ENCODE assay signal across 8 mouse cellular contexts in genomic region chr4:98243502-98243901, GRCm38 (mm10).
DNase-seq lines count a peak whose midpoint lies in the region; ATAC-seq and TF ChIP-seq lines count a peak whose summit lies in the region.

No protein-coding gene starts in this region.

- H3K4me1 ChIP-seq in heart, postnatal 0 days (ENCODE audit: control insufficient read depth, insufficient read depth) = no peaks in the 10 kb centered on the region; the same call in 1 of the 2 replicates
- H3K4me1 ChIP-seq in lung, embryonic 15.5 days = peaks cover 17% of the 10 kb centered on the region

- 6% methylated on average over 6 of the region's 6 CpGs for WGBS in heart, postnatal 0 days
- WGBS in lung, embryonic 15.5 days = 5% methylated on average over 6 of the region's 6 CpGs

- TF ChIP-seq CTCF in heart, postnatal 0 days (IDR thresholded peaks at IDR 0.05; ENCODE audit: low read depth) = peak; percentile 73

- no peak overlapping the region for H3K4me3 ChIP-seq in heart, postnatal 0 days (ENCODE audit: low read depth, low read length)
- no peak overlapping the region for H3K4me3 ChIP-seq in lung, embryonic 15.5 days

- no peak for TF ChIP-seq EP300 in heart, postnatal 0 days (IDR thresholded peaks at IDR 0.05; ENCODE audit: low read depth)

- no peaks in the 10 kb centered on the region for H3K36me3 ChIP-seq in heart, postnatal 0 days (replicated peaks; ENCODE audit: control insufficient read depth, insufficient read depth, low read length)
- H3K36me3 ChIP-seq in lung, embryonic 15.5 days = no peaks in the 10 kb centered on the region

- DNase-seq in urinary bladder, postnatal 14 days (ENCODE audit: low spot score) = peak; percentile 26
- no peak for DNase-seq in urinary bladder, postnatal 4 days (ENCODE audit: low spot score in 2 of 2)
- DNase-seq in embryo, embryonic 9.5 days (ENCODE audit: extremely low spot score) = peak; percentile 85
- peak; percentile 50 for DNase-seq in heart, postnatal 0 days (ENCODE audit: low spot score)
- peak; percentile 53 to 63 for DNase-seq in kidney, postnatal 25 days
- peak; percentile 42 for DNase-seq in retina, postnatal 7 days (ENCODE audit: low read depth, low spot score)
- DNase-seq in yolk sac, embryonic 10.5 days (ENCODE audit: low spot score) = peak; percentile 58

- H3K9ac ChIP-seq in heart, postnatal 0 days (replicated peaks; ENCODE audit: low read depth, low read length) = no peak overlapping the region
- H3K9ac ChIP-seq in lung, embryonic 15.5 days = no peak overlapping the region

- peak; percentile 58 for ATAC-seq in heart, postnatal 0 days (ENCODE audit: insufficient read depth, low read depth)
- ATAC-seq in lung, embryonic 15.5 days (ENCODE audit: borderline replicate concordance, extremely low read depth, low FRiP score, low TSS enrichment) = peak; percentile 73; the same call in 1 of the 2 replicates

- H3K27me3 ChIP-seq in heart, postnatal 0 days (ENCODE audit: control insufficient read depth, insufficient read depth, low read length) = no peaks in the 10 kb centered on the region
- H3K27me3 ChIP-seq in lung, embryonic 15.5 days = no peaks in the 10 kb centered on the region

- H3K27ac ChIP-seq in heart, postnatal 0 days (ENCODE audit: low read depth) = no peak overlapping the region
- H3K27ac ChIP-seq in lung, embryonic 15.5 days = no peak overlapping the region

- peak overlapping the region; percentile 47 for H3K4me2 ChIP-seq in heart, postnatal 0 days (ENCODE audit: low read depth, low read length)
- H3K4me2 ChIP-seq in lung, embryonic 15.5 days = peak overlapping the region; percentile 19; the same call in 1 of the 2 replicates

- H3K9me3 ChIP-seq in heart, postnatal 0 days (replicated peaks; ENCODE audit: control insufficient read depth, low read length) = 0 out of 2 replicates have a peak, but pooled peaks cover 3% of the 10 kb centered on the region
- H3K9me3 ChIP-seq in lung, embryonic 15.5 days = no peaks in the 10 kb centered on the region

Comparison
In these comparisons a context has a peak if more than half of its experiments do, and no peak if none do; other contexts are left out.
1. DNase-seq: peak in urinary bladder, postnatal 14 days (single experiment), embryo, embryonic 9.5 days (single experiment), heart, postnatal 0 days (single experiment), kidney, postnatal 25 days (2 of 2), retina, postnatal 7 days (single experiment) and yolk sac, embryonic 10.5 days (single experiment); none in urinary bladder, postnatal 4 days (0 of 2).